Mouse (Mus musculus): Measurements from ENCODE around the gene Tmem41b. TPM values are rescaled to one million over a fixed set of nuclear protein-coding genes. Genes with fewer than 3 reads are reported as not detected.

The Tmem41b gene
- total RNA-seq, 2 experiments from 2014 or later: 53.1 to 55.0 TPM

- DNase-seq (ENCODE audit: extremely low spot score in 1 of 2, low spot score in 2 of 2): no peak
- intact Hi-C loops (cut with DNase I): no loop called here
These were observed 35.4 kb downstream of the Tmem41b start for GRCm38 (mm10) chr7:109951297-109951696.

GRCm38 (mm10) chr7:109944421-109945034 lies 42.2 kb downstream of the Tmem41b start:
- intact Hi-C loops (cut with DNase I): no loop called here
- no peak for DNase-seq (ENCODE audit: extremely low spot score in 1 of 2, low spot score in 2 of 2)

GRCm38 (mm10) chr7:109929628-109930027 lies 57.1 kb downstream of the Tmem41b start:
- intact Hi-C loops (cut with DNase I): no loop called here
- no peak for DNase-seq (ENCODE audit: extremely low spot score in 1 of 2, low spot score in 2 of 2)

GRCm38 (mm10) chr7:109928365-109928764 lies 58.4 kb downstream of the Tmem41b start:
- intact Hi-C loops (cut with DNase I): no loop called here
- no peak for DNase-seq (ENCODE audit: extremely low spot score in 1 of 2, low spot score in 2 of 2)

DNA sequence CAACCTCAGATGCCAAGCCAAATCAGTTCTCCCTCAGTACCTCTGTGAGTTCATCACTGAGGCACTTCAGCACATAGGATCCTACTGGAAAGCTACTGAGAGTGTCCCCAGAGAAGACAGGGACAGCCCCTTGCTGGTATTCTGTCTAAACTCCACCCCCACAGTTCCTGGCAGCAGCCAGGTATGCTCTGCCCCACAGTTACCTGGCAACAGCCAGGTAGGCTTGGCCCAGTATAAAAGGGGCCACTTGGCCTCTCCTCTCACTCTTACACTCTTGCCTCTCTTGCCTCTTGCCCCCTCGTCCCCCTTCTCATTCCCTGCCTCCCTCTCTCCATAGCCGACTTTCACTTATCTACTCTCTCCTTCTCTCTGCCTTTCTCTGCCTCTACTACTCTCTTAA lies 61.8 kb downstream of the Tmem41b start:
- no peak for DNase-seq (ENCODE audit: extremely low spot score in 1 of 2, low spot score in 2 of 2)
- intact Hi-C loops (cut with DNase I): no loop called here

- intact Hi-C loops (cut with DNase I): no loop called here
- DNase-seq (ENCODE audit: extremely low spot score in 1 of 2, low spot score in 2 of 2): no peak
These were observed 63.8 kb downstream of the Tmem41b start for GRCm38 (mm10) chr7:109922889-109923288.

Other genes starting within 250 kb of the Tmem41b start
- gene Tmem9b, start 234.1 kb downstream of the Tmem41b start, total RNA-seq (2021): 10 to 100 TPM; 67.3 to 71.1 TPM
- 10 to 100 TPM; 81.7 to 83.3 TPM for gene Nrip3, start 204.9 kb downstream of the Tmem41b start, total RNA-seq (2021)
- gene Scube2, start 121.2 kb downstream of the Tmem41b start, total RNA-seq (2021): 1 to 10 TPM in 1 of 2 experiments, under 1 TPM in 1; 0.79 to 1.1 TPM
- 100 to 1,000 TPM; 150 to 152 TPM for gene Dennd5a, start 26.5 kb downstream of the Tmem41b start, total RNA-seq (2021)
- 10 to 100 TPM; 88.9 to 90.7 TPM for gene Ipo7, start 31.3 kb upstream of the Tmem41b start, total RNA-seq (2021)
- gene Zfp143, start 74.3 kb upstream of the Tmem41b start, total RNA-seq (2021): 1 to 10 TPM; 8.2 to 9.4 TPM
- 1 to 10 TPM; 8.1 to 9.3 TPM for gene Wee1, start 135.1 kb upstream of the Tmem41b start, total RNA-seq (2021)
- gene Swap70, start 234.8 kb upstream of the Tmem41b start, total RNA-seq (2021): 10 to 100 TPM; 10.9 to 11.5 TPM

All from left cerebral cortex, postnatal 10 days (tissue).